Mouse (Mus musculus): ENCODE results near the gene Mlxipl. TPM values are rescaled to one million over a fixed set of nuclear protein-coding genes. Genes with fewer than 3 reads are reported as not detected.

Mlxipl gene
- polyA plus RNA-seq, 1 experiment from 2014 or later = 1.6 TPM

GRCm38 (mm10) chr5:135178523-135178922 is 88.8 kb downstream of the Mlxipl start:
- 78% methylated on average over 3 of the region's 3 CpGs for WGBS

GRCm38 (mm10) chr5:135178996-135179395 is 89.3 kb downstream of the Mlxipl start:
- H3K27me3 ChIP-seq = no peaks in the 10 kb centered on the region
- no peak for ATAC-seq (ENCODE audit: low FRiP score, low read depth)
- peaks cover 67% of the 10 kb centered on the region for H3K36me3 ChIP-seq
- H3K9me3 ChIP-seq = no peaks in the 10 kb centered on the region
- no peak overlapping the region for H3K9ac ChIP-seq
- H3K4me3 ChIP-seq = no peak overlapping the region
- no peak overlapping the region for H3K27ac ChIP-seq (replicated peaks)
- 79% methylated on average over 4 of the region's 4 CpGs for WGBS
- H3K4me1 ChIP-seq (replicated peaks) = no peaks in the 10 kb centered on the region
- no peak overlapping the region for H3K4me2 ChIP-seq

More at GRCm38 (mm10) chr5:135178523-135178922, 88.8 kb downstream of the Mlxipl start:
- Histone ChIP-seq H3K27ac (replicated peaks) (no peak overlapping the region), H3K9me3 (no peaks in the 10 kb centered on the region), H3K9ac (no peak overlapping the region), H3K4me3 (no peak overlapping the region), H3K4me2 (no peak overlapping the region), H3K36me3 (peaks cover 70% of the 10 kb centered on the region), H3K27me3 (no peaks in the 10 kb centered on the region), H3K4me1 (replicated peaks) (no peaks in the 10 kb centered on the region)
- ATAC-seq (ENCODE audit: low FRiP score, low read depth) = no peak

- no peak for ATAC-seq (ENCODE audit: low FRiP score, low read depth)
- H3K9me3 ChIP-seq = no peaks in the 10 kb centered on the region
- H3K9ac ChIP-seq = no peak overlapping the region
- H3K4me1 ChIP-seq (replicated peaks) = no peaks in the 10 kb centered on the region
- 98% methylated on average over 7 of the region's 7 CpGs for WGBS
- H3K4me2 ChIP-seq = no peak overlapping the region
- H3K27ac ChIP-seq (replicated peaks) = no peak overlapping the region
- H3K36me3 ChIP-seq = peaks cover 64% of the 10 kb centered on the region
- no peaks in the 10 kb centered on the region for H3K27me3 ChIP-seq
- H3K4me3 ChIP-seq = no peak overlapping the region
Measured at GRCm38 (mm10) chr5:135179616-135180015, 89.9 kb downstream of the Mlxipl start.

- Histone ChIP-seq H3K9ac (no peak overlapping the region), H3K27ac (replicated peaks) (no peak overlapping the region), H3K4me2 (no peak overlapping the region), H3K9me3 (no peaks in the 10 kb centered on the region), H3K27me3 (no peaks in the 10 kb centered on the region), H3K36me3 (peaks cover 60% of the 10 kb centered on the region), H3K4me3 (no peak overlapping the region), H3K4me1 (replicated peaks) (no peaks in the 10 kb centered on the region)
- WGBS = 97% methylated on average over 14 of the region's 14 CpGs
- no peak for ATAC-seq (ENCODE audit: low FRiP score, low read depth)
Measured at GRCm38 (mm10) chr5:135180796-135181195, 91.1 kb downstream of the Mlxipl start.

GRCm38 (mm10) chr5:135181776-135182175 is 92.1 kb downstream of the Mlxipl start:
- WGBS = 70% methylated on average over 6 of the region's 6 CpGs
- ATAC-seq (ENCODE audit: low FRiP score, low read depth) = no peak
- Histone ChIP-seq H3K36me3 (peaks cover 56% of the 10 kb centered on the region), H3K4me2 (no peak overlapping the region), H3K9ac (no peak overlapping the region), H3K27me3 (no peaks in the 10 kb centered on the region), H3K4me1 (replicated peaks) (0 out of 2 replicates have a peak, but pooled peaks cover 4% of the 10 kb centered on the region), H3K27ac (replicated peaks) (no peak overlapping the region), H3K9me3 (no peaks in the 10 kb centered on the region), H3K4me3 (no peak overlapping the region)

- 56% methylated on average over 8 of the region's 8 CpGs for WGBS
- H3K36me3 ChIP-seq = peaks cover 43% of the 10 kb centered on the region
- H3K9me3 ChIP-seq = no peaks in the 10 kb centered on the region
- H3K4me3 ChIP-seq = no peak overlapping the region
- no peak overlapping the region for H3K9ac ChIP-seq
- no peaks in the 10 kb centered on the region for H3K27me3 ChIP-seq
- 0 out of 2 replicates have a peak overlapping the region, but pooled peaks have one; percentile 25 for H3K27ac ChIP-seq (replicated peaks)
- peaks cover 7% of the 10 kb centered on the region for H3K4me1 ChIP-seq (replicated peaks)
- H3K4me2 ChIP-seq = no peak overlapping the region
- ATAC-seq (ENCODE audit: low FRiP score, low read depth) = no peak
Measured at GRCm38 (mm10) chr5:135183131-135183861, 93.6 kb downstream of the Mlxipl start.

- H3K4me1 ChIP-seq (replicated peaks) = peaks cover 24% of the 10 kb centered on the region
- no peak overlapping the region for H3K4me2 ChIP-seq
- no peak overlapping the region for H3K4me3 ChIP-seq
- H3K9me3 ChIP-seq = no peaks in the 10 kb centered on the region
- 98% methylated on average over 3 of the region's 3 CpGs for WGBS
- ATAC-seq (ENCODE audit: low FRiP score, low read depth) = no peak
- H3K27ac ChIP-seq (replicated peaks) = no peak overlapping the region
- H3K27me3 ChIP-seq = no peaks in the 10 kb centered on the region
- no peak overlapping the region for H3K9ac ChIP-seq
- peaks cover 28% of the 10 kb centered on the region for H3K36me3 ChIP-seq
Measured at GRCm38 (mm10) chr5:135185016-135185415, 95.3 kb downstream of the Mlxipl start.

GRCm38 (mm10) chr5:135185596-135185995 is 95.9 kb downstream of the Mlxipl start:
- Histone ChIP-seq H3K9ac (no peak overlapping the region), H3K4me3 (no peak overlapping the region), H3K4me2 (no peak overlapping the region), H3K9me3 (no peaks in the 10 kb centered on the region), H3K36me3 (peaks cover 22% of the 10 kb centered on the region), H3K27ac (replicated peaks) (no peak overlapping the region), H3K4me1 (replicated peaks) (peaks cover 30% of the 10 kb centered on the region), H3K27me3 (no peaks in the 10 kb centered on the region)
- WGBS = 42% methylated on average over 3 of the region's 3 CpGs
- ATAC-seq (ENCODE audit: low FRiP score, low read depth) = no peak

GRCm38 (mm10) chr5:135186231-135186620 is 96.5 kb downstream of the Mlxipl start:
- H3K27ac ChIP-seq (replicated peaks) = peak overlapping the region; percentile 96
- no peaks in the 10 kb centered on the region for H3K27me3 ChIP-seq
- peaks cover 32% of the 10 kb centered on the region for H3K4me1 ChIP-seq (replicated peaks)
- H3K36me3 ChIP-seq = peaks cover 16% of the 10 kb centered on the region
- no peak for ATAC-seq (ENCODE audit: low FRiP score, low read depth)
- H3K4me3 ChIP-seq = peak overlapping the region; percentile 98
- no peaks in the 10 kb centered on the region for H3K9me3 ChIP-seq
- H3K9ac ChIP-seq = peak overlapping the region; percentile 97
- WGBS = 18% methylated on average over 10 of the region's 10 CpGs
- H3K4me2 ChIP-seq = peak overlapping the region; percentile 90

GRCm38 (mm10) chr5:135186621-135187348 is 97.1 kb downstream of the Mlxipl start, which contains the start of gene Baz1b:
Gene Baz1b (plus strand): TSS chr5:135187264.
- H3K4me1 ChIP-seq (replicated peaks) = peaks cover 37% of the 10 kb centered on the region
- ATAC-seq (ENCODE audit: low FRiP score, low read depth) = peak; percentile 98
- H3K36me3 ChIP-seq = peaks cover 11% of the 10 kb centered on the region
- H3K9me3 ChIP-seq = no peaks in the 10 kb centered on the region
- peak within 1 kb of the TSS; percentile 96 for H3K27ac ChIP-seq (replicated peaks)
- H3K4me2 ChIP-seq = peak within 1 kb of the TSS; percentile 90
- peak within 1 kb of the TSS; percentile 98 for H3K4me3 ChIP-seq
- H3K27me3 ChIP-seq = no peaks in the 10 kb centered on the region
- under 1% methylated on average over 57 of the region's 57 CpGs for WGBS
- H3K9ac ChIP-seq = peak within 1 kb of the TSS; percentile 97

GRCm38 (mm10) chr5:135187349-135188213 is 97.9 kb downstream of the Mlxipl start:
- Histone ChIP-seq H3K27me3 (no peaks in the 10 kb centered on the region), H3K4me1 (replicated peaks) (peaks cover 45% of the 10 kb centered on the region), H3K9ac (peak overlapping the region; percentile 97), H3K27ac (replicated peaks) (peak overlapping the region; percentile 96), H3K4me2 (peak overlapping the region; percentile 90), H3K9me3 (no peaks in the 10 kb centered on the region), H3K4me3 (peak overlapping the region; percentile 98), H3K36me3 (peaks cover 3% of the 10 kb centered on the region)
- ATAC-seq (ENCODE audit: low FRiP score, low read depth) = peak; percentile 65
- under 1% methylated on average over 93 of the region's 102 CpGs for WGBS

Measured in hindbrain, embryonic 15.5 days (tissue).